Mouse (Mus musculus) gastrocnemius, postnatal 36 days (tissue): ENCODE data around the gene Filip1. TPM values are rescaled to one million over a fixed set of nuclear protein-coding genes. Genes with fewer than 3 reads are reported as not detected.

Experiments used
- DNase-seq, 2 experiments: peaks; one replicate each; pipeline ENCODE4 v3.0.0; 2022
- intact Hi-C: fragments of 180-260 bp; cut with DNase I; formaldehyde crosslinking; loops from one replicate; pipeline ENCODE4 v1.15.1; 2025
- total RNA-seq, 2 experiments: library from RNA; stranded (reverse); gene quantifications; 2 replicates each; pipeline ENCODE4 v1.2.3; 2021

The Filip1 gene
- total RNA-seq, 2 experiments from 2014 or later: 78.1 to 103 TPM

GRCm38 (mm10) chr9:79862544-79862943, 150.1 kb downstream of the Filip1 start:
- DNase-seq: no peak
- intact Hi-C loops: no loop called here

GRCm38 (mm10) chr9:79847099-79847498, 165.6 kb downstream of the Filip1 start:
- no peak for DNase-seq
- intact Hi-C loops: no loop called here

DNA sequence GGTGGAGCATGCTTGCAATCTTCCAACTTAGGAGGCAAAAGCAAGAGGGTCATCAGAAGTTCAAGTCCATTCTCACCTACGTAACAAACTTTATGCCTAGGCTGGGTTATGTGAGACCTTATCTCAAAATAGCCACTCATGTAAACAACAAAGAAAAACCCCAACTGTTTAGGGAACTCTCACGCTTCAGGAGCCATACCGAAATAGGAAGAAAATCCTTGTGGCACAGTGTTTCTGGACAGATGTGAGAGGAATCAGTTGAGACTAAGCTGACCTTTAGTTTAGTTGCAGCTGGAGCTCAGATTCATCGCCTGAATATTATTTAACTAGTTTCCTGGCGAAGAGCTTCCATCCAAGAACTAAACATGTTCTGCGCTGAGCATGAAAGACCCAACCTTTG, 170.0 kb downstream of the Filip1 start:
- no peak for DNase-seq
- intact Hi-C loops: no loop called here

DNA sequence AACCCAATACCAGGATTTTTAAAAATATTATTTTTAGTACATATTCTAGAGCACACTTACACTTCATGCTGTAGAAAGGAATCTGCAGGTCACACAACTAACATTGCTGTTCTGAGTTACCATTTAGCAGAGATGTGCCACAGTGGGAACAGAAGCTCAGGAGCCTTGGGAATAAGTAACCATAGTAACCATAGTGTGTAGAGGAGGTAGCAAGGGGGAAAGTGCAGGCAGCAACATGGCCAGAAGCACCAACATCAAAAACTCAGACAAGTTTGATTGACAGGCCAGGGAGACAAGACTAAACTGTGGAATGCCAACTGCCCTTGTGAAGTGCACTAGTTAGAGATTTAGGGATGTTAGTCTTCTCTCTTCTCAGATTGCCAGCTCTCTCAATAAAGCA, 170.6 kb downstream of the Filip1 start:
- no peak for DNase-seq
- intact Hi-C loops: no loop called here

GRCm38 (mm10) chr9:79831294-79831693, 181.4 kb downstream of the Filip1 start:
- DNase-seq: no peak
- intact Hi-C loops: no loop called here

DNA sequence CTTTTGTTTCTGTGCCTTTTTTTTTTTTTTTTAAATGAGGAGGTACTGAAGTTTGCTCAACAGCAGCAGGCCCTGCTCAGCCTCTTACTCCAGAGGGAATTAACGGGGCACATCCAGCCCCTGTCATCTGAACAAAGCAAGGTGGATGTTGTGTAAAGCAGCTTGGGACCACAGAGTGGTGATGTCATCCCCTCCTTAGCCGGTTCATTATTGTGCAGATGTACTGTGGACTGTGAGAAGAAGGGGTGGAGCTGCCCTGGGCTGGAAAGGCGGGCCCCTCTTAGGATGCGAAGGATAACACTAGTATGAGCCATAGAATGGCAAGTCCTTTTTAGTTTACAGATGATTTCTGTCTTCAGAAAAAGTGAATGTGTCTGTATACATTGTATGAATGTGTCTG, 181.8 kb downstream of the Filip1 start:
- no peak for DNase-seq
- intact Hi-C loops: no loop called here

GRCm38 (mm10) chr9:79829842-79830800, 182.5 kb downstream of the Filip1 start:
- intact Hi-C loops: no loop called here
- no peak for DNase-seq

DNA sequence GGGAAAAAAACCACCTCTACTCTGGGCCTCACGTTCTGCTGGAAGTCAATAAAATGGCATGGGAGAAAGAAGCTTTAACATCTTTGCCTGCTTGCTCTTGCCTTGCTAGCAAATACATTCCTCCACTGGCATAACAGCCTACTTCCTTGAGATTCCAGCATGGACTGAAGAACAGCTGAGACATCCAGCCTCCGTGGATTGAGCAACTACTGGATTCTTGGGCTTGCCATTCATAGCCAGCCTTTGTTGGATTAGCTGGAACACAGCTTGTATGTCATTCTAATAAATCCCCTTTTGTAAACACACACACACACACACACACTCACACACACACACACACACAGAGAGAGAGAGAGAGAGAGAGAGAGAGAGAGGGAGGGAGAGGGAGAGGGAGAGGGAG, 185.6 kb downstream of the Filip1 start:
- intact Hi-C loops: no loop called here
- no peak for DNase-seq

DNA sequence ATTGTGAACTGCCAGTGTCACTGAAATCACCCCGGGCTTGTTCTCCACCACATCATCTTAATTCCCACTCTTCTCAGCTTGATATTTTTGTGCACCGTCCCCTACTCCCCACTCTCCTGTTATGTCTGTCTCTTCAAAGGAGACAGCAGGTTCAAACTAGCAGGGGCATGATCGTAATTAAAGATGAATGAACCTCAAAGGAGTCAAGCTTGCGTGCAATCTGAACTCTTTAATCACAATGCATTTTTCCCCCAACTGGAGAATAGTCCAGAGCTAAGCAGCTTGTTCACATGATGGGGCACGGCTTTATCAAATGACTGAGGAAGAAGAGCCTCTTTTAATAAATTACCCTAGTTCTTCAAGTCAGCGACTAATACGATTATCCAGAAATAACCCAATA, 187.1 kb downstream of the Filip1 start:
- intact Hi-C loops: no loop called here
- DNase-seq: no peak

DNA sequence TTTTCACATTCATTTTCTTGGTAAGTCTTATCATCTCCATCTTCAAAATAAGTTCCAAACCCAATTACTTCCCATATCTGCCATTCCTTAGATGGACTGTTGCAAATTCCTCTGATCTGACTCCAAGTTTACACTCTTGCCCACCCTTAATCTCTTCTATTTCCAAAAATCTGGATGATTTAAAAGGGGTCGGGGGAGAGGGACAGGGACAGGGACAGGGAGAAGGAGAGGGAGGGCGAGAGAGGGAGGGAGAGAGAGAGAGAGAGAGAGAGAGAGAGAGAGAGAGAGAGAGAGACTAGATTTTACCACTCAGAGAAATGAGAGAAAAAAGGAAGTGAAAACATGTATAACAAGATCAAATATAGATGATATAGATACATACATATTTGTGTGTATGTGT, 188.8 kb downstream of the Filip1 start:
- DNase-seq: no peak
- intact Hi-C loops: no loop called here

- no peak for DNase-seq
- intact Hi-C loops: no loop called here
Measured at GRCm38 (mm10) chr9:79823438-79823837, 189.2 kb downstream of the Filip1 start.

- no peak for DNase-seq
- intact Hi-C loops: no loop called here
Measured at GRCm38 (mm10) chr9:79816464-79816863, 196.2 kb downstream of the Filip1 start.

- intact Hi-C loops: no loop called here
- DNase-seq: no peak
Measured at GRCm38 (mm10) chr9:79816013-79816412, 196.6 kb downstream of the Filip1 start.

DNA sequence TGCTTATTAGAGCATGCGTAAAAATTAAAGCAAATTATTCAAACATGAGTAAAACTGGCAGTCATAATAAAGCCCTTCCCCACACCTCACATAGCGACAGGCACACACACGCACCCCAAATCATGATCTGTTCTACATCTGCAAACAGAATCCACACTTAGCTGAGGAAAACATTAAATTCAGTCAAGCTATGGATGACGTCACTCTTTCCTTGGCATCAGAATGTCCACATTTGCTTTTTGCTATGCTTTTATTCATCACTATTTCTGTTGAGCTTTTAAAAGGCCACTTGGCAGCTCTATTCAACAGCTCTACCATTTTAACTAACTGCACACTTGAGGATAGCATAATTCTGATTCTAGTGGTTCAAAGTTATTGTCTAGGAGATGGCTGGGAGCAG, 198.1 kb downstream of the Filip1 start:
- intact Hi-C loops: no loop called here
- DNase-seq: no peak

- intact Hi-C loops: no loop called here
- no peak for DNase-seq
Measured at GRCm38 (mm10) chr9:79810969-79811902, 201.4 kb downstream of the Filip1 start.

- intact Hi-C loops: no loop called here
- no peak for DNase-seq
Measured at GRCm38 (mm10) chr9:79810534-79810933, 202.1 kb downstream of the Filip1 start.

- intact Hi-C loops: no loop called here
Measured at GRCm38 (mm10) chr9:79809411-79809810, 203.2 kb downstream of the Filip1 start.

GRCm38 (mm10) chr9:79807178-79807577, 205.5 kb downstream of the Filip1 start:
- intact Hi-C loops: loop anchor here (1.0 kb wide), 1 partner anchor 195 kb away; no protein-coding TSS in a partner anchor
- no peak for DNase-seq

More at GRCm38 (mm10) chr9:79809411-79809810, 203.2 kb downstream of the Filip1 start:
- no peak for DNase-seq

GRCm38 (mm10) chr9:79806317-79807075, 206.2 kb downstream of the Filip1 start:
- DNase-seq: no peak
- intact Hi-C loops: loop anchor here (1.0 kb wide), 1 partner anchor 196 kb away; no protein-coding TSS in a partner anchor

DNA sequence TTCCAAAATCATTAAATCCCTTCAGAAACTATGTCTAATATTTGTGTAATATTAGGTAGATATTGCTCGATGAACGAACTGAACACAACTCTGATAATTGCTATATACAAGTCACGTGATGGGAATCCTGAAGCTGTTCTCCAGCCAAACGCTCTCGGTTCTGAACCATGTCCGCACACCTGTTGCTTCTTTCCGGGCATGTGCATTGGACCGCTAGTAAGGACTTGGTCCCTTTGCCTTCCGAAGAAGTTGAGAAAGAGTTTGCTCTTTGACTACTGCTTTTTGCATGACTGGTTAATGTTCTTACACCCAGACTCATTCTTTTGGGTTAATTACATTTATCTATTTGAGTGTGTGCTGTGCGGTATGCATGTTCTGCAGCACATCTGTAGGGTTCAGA, 207.2 kb downstream of the Filip1 start:
- no peak for DNase-seq
- intact Hi-C loops: no loop called here
